15 mouse cellular contexts compared by ENCODE assay signal in genomic region chr6:100652535-100652934, GRCm38 (mm10). TPM values are rescaled to one million over a fixed set of nuclear protein-coding genes. Genes with fewer than 3 reads are reported as not detected.
"Had no signal": no experiment of that assay in that cellular context is flagged by ENCODE, and none has a peak within 500 bp of the region (broad histone marks: within the 10 kb centered on the region; RNA-seq: fewer than 3 reads in every experiment).

No protein-coding gene starts in this region.

- H3K27me3 ChIP-seq: limb, embryonic 15.5 days; liver, embryonic 12.5 days; midbrain, embryonic 12.5 days had no signal

- ATAC-seq: intestine, postnatal 0 days; liver, embryonic 12.5 days had no signal

- DNase-seq: kidney, adult 9 months; kidney, postnatal 36 days; layer of hippocampus, adult 9-11 months; layer of hippocampus, postnatal 36 days; lung, embryonic 14.5 days; lung, postnatal 10 days; lung, postnatal 4 days; thymus, postnatal 4 days had no signal

- H3K4me2 ChIP-seq: limb, embryonic 15.5 days; liver, embryonic 12.5 days; lung, embryonic 14.5 days; midbrain, embryonic 12.5 days had no signal

- H3K4me1 ChIP-seq: limb, embryonic 15.5 days; liver, embryonic 12.5 days; midbrain, embryonic 12.5 days had no signal

- H3K36me3 ChIP-seq: midbrain, embryonic 12.5 days had no signal

- H3K9ac ChIP-seq: limb, embryonic 15.5 days; liver, embryonic 12.5 days; lung, embryonic 14.5 days; midbrain, embryonic 12.5 days had no signal

- H3K4me3 ChIP-seq: limb, embryonic 15.5 days; liver, embryonic 12.5 days; midbrain, embryonic 12.5 days had no signal

- H3K9me3 ChIP-seq: limb, embryonic 15.5 days; liver, embryonic 12.5 days; midbrain, embryonic 12.5 days had no signal

- H3K27ac ChIP-seq: kidney, postnatal 0 days; limb, embryonic 15.5 days; liver, embryonic 12.5 days; midbrain, embryonic 12.5 days; stomach, postnatal 0 days had no signal

RNA-seq across cellular contexts. Expression of gene Gxylt2, which starts 52.0 kb away (rescaled TPM):
- total RNA-seq: megakaryocyte, adult 5-6 weeks had no signal
